Mouse (Mus musculus): ENCODE results near the gene Aadacl3. TPM values are rescaled to one million over a fixed set of nuclear protein-coding genes. Genes with fewer than 3 reads are reported as not detected.

The Aadacl3 gene
- polyA plus RNA-seq (2012; rRNA removed) (not detected in 2 replicates), polyA plus RNA-seq (2014; fragmentation: Nextera tagmentation; extraction: Ambion mirVana) (not detected in 2 replicates)

DNA sequence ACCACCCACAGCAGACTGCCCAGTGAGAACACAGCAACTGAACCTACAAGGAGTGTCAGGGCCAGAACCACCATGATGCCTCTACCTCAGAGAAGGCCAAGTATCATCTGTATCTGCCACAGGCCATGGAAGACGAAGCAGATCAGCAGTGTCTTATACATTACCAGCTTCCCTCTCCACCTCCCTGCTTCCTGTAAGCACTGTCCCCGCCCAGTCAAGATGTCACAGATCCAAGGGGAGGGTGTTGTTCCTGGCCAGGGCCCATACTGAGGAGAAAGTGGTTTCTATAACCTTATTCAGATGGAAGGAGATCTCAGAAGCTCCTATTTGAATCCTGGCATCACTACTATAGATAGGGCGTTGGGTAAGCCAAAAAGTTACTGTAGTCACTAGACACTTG lies at the start of gene Aadacl3:
Aadacl3 (minus strand) TSS at position 101 of the 400 bp plus-strand sequence.
- 31% methylated on average over 3 of the region's 3 CpGs for WGBS (ENCODE audit: insufficient replicate concordance)
- no peak within 1 kb of the TSS for H3K4me2 ChIP-seq (ENCODE audit: low read depth)
- ATAC-seq (ENCODE audit: insufficient read depth), result no peak
- H3K9me3 ChIP-seq (ENCODE audit: control insufficient read depth, low read length), result no peaks in the 10 kb centered on the region
- no peaks in the 10 kb centered on the region for H3K4me1 ChIP-seq (replicated peaks; ENCODE audit: control insufficient read depth in 2 of 2, insufficient read depth in 2 of 2, low read length in 1 of 2)
- H3K36me3 ChIP-seq (replicated peaks; ENCODE audit: control insufficient read depth, insufficient read depth, low read depth), result no peaks in the 10 kb centered on the region
- no peaks in the 10 kb centered on the region for H3K27me3 ChIP-seq (ENCODE audit: control insufficient read depth, insufficient read depth, low read length)
- no peak for TF ChIP-seq EP300 (IDR thresholded peaks at IDR 0.05; ENCODE audit: low read depth)
- no peak for TF ChIP-seq CTCF (IDR thresholded peaks at IDR 0.05; ENCODE audit: low read depth)
- no peak within 1 kb of the TSS for H3K9ac ChIP-seq (replicated peaks)
- no peak for DNase-seq (ENCODE audit: low read depth in 3 of 3, low spot score in 3 of 3)
- H3K27ac ChIP-seq, result no peak within 1 kb of the TSS
- H3K4me3 ChIP-seq (ENCODE audit: insufficient read depth in 1 of 2, low read depth in 2 of 2, low read length in 2 of 2), result no peak within 1 kb of the TSS

DNA sequence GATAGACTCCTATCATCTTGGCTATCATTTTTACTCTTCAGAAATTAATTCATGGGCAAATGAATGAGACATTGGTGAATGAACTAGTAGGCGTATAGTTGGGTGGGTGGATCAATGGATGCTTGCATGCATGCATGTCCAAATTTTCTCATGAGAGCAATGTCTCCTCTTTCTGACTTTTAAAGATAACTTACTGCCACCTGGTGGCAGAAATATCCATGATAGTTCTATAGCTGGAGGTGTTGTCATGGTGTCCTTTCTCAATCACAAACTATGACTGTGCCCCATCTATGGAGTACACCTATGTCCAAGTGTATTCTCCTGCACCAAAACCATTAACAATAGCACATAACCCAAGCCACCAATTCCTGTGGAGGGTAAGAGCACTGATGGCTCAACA lies 43.0 kb upstream of the Aadacl3 start:
- Histone ChIP-seq H3K27me3 (ENCODE audit: control insufficient read depth, insufficient read depth, low read length) (no peaks in the 10 kb centered on the region), H3K9me3 (ENCODE audit: control insufficient read depth, low read length) (no peaks in the 10 kb centered on the region), H3K4me1 (replicated peaks; ENCODE audit: control insufficient read depth in 2 of 2, insufficient read depth in 2 of 2, low read length in 1 of 2) (no peaks in the 10 kb centered on the region), H3K36me3 (replicated peaks; ENCODE audit: control insufficient read depth, insufficient read depth, low read depth) (no peaks in the 10 kb centered on the region), H3K27ac (no peak overlapping the region), H3K9ac (replicated peaks) (no peak overlapping the region), H3K4me2 (ENCODE audit: low read depth) (no peak overlapping the region), H3K4me3 (ENCODE audit: insufficient read depth in 1 of 2, low read depth in 2 of 2, low read length in 2 of 2) (no peak overlapping the region)
- ATAC-seq (ENCODE audit: insufficient read depth), result no peak
- no peak for DNase-seq (ENCODE audit: low read depth in 3 of 3, low spot score in 3 of 3)
- 41% methylated on average over 1 of the region's 1 CpGs for WGBS (ENCODE audit: insufficient replicate concordance)
- TF ChIP-seq CTCF (IDR thresholded peaks at IDR 0.05; ENCODE audit: low read depth), result no peak

DNA sequence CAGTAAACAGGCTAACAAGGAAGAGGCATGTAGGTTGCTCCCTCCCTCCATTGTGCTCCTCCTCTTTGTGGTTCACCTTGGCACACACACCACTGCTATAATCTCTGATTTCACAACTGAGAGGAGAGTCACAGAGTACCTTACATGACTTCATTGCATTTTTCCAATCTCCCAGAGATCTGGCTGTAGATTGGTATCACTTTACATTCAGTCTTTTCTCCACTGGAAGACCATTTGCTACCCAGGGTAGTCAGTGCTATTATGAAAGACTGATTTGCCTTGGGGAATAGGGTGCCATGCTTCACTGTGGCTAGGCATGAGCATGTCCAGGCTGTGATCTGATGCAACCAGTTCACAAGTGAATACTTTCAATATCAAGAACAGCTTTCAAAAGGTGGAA lies 29.8 kb upstream of the Aadacl3 start:
- Histone ChIP-seq H3K9me3 (ENCODE audit: control insufficient read depth, low read length) (no peaks in the 10 kb centered on the region), H3K27ac (no peak overlapping the region), H3K9ac (replicated peaks) (no peak overlapping the region), H3K4me1 (replicated peaks; ENCODE audit: control insufficient read depth in 2 of 2, insufficient read depth in 2 of 2, low read length in 1 of 2) (no peaks in the 10 kb centered on the region), H3K4me3 (ENCODE audit: insufficient read depth in 1 of 2, low read depth in 2 of 2, low read length in 2 of 2) (no peak overlapping the region), H3K4me2 (ENCODE audit: low read depth) (no peak overlapping the region), H3K27me3 (ENCODE audit: control insufficient read depth, insufficient read depth, low read length) (no peaks in the 10 kb centered on the region), H3K36me3 (replicated peaks; ENCODE audit: control insufficient read depth, insufficient read depth, low read depth) (no peaks in the 10 kb centered on the region)
- ATAC-seq (ENCODE audit: insufficient read depth) (no peak), DNase-seq (ENCODE audit: low read depth in 3 of 3, low spot score in 3 of 3) (no peak)
- TF ChIP-seq CTCF (IDR thresholded peaks at IDR 0.05; ENCODE audit: low read depth), result no peak
- no peak for TF ChIP-seq EP300 (IDR thresholded peaks at IDR 0.05; ENCODE audit: low read depth)

DNA sequence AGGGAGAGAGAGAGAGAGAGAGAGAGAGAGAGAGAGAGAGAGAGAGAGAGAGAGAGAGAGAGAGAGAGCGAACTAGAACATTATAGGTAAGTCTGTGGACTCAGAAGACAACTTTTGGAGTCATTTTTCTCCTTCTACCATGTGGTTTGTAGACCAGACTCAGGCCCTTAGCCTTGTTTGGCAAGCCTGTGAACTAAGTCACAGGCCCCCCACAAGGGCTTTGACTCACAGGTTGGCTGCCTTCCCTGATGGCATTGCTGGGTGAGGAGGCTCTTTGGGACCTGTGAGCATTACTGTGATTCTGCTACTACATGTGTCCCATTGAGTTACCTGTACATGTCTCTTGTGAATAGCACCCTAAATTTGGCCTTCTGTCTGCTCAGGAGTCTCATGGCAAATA lies 4.5 kb upstream of the Aadacl3 start:
- Histone ChIP-seq H3K4me3 (ENCODE audit: insufficient read depth in 1 of 2, low read depth in 2 of 2, low read length in 2 of 2) (no peak overlapping the region), H3K9ac (replicated peaks) (no peak overlapping the region), H3K9me3 (ENCODE audit: control insufficient read depth, low read length) (no peaks in the 10 kb centered on the region), H3K4me2 (ENCODE audit: low read depth) (no peak overlapping the region), H3K4me1 (replicated peaks; ENCODE audit: control insufficient read depth in 2 of 2, insufficient read depth in 2 of 2, low read length in 1 of 2) (no peaks in the 10 kb centered on the region), H3K27ac (no peak overlapping the region), H3K36me3 (replicated peaks; ENCODE audit: control insufficient read depth, insufficient read depth, low read depth) (no peaks in the 10 kb centered on the region), H3K27me3 (ENCODE audit: control insufficient read depth, insufficient read depth, low read length) (no peaks in the 10 kb centered on the region)
- ATAC-seq (ENCODE audit: insufficient read depth) (no peak), DNase-seq (ENCODE audit: low read depth in 3 of 3, low spot score in 3 of 3) (no peak)
- TF ChIP-seq EP300 (IDR thresholded peaks at IDR 0.05; ENCODE audit: low read depth) (no peak), CTCF (IDR thresholded peaks at IDR 0.05; ENCODE audit: low read depth) (no peak)
- WGBS (ENCODE audit: insufficient replicate concordance), result 47% methylated on average over 1 of the region's 1 CpGs

DNA sequence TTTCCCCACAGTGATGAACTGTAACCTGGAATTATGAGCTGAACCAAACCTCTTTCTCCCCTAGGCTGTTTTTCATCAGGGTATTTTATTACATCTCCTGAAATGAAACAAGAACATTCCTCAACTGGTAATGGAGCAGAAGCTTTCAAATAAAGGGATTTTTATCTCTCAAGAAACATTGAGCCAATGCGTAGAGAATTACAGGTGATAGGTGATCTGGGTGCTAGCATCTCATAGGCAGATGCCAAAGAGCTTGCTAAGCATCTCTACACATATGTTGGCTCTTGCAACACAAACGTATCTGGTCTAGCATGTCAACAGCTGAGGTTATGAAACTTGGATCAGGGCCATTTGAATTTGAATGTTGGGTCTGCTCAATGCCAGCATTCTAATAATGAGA lies 1.6 kb upstream of the Aadacl3 start:
- 53% methylated on average over 2 of the region's 2 CpGs for WGBS (ENCODE audit: insufficient replicate concordance)
- Histone ChIP-seq H3K9ac (replicated peaks) (no peak overlapping the region), H3K27ac (no peak overlapping the region), H3K27me3 (ENCODE audit: control insufficient read depth, insufficient read depth, low read length) (no peaks in the 10 kb centered on the region), H3K36me3 (replicated peaks; ENCODE audit: control insufficient read depth, insufficient read depth, low read depth) (no peaks in the 10 kb centered on the region), H3K4me2 (ENCODE audit: low read depth) (no peak overlapping the region), H3K9me3 (ENCODE audit: control insufficient read depth, low read length) (no peaks in the 10 kb centered on the region), H3K4me3 (ENCODE audit: insufficient read depth in 1 of 2, low read depth in 2 of 2, low read length in 2 of 2) (no peak overlapping the region), H3K4me1 (replicated peaks; ENCODE audit: control insufficient read depth in 2 of 2, insufficient read depth in 2 of 2, low read length in 1 of 2) (no peaks in the 10 kb centered on the region)
- no peak for TF ChIP-seq CTCF (IDR thresholded peaks at IDR 0.05; ENCODE audit: low read depth)
- no peak for TF ChIP-seq EP300 (IDR thresholded peaks at IDR 0.05; ENCODE audit: low read depth)
- no peak for DNase-seq (ENCODE audit: low read depth in 3 of 3, low spot score in 3 of 3)
- ATAC-seq (ENCODE audit: insufficient read depth), result no peak
